Mouse (Mus musculus): Measurements from ENCODE around the gene Larp1. TPM values are rescaled to one million over a fixed set of nuclear protein-coding genes. Genes with fewer than 3 reads are reported as not detected.
"Not testable (repeated sequence)": the region's sequence is repeated elsewhere in the genome, so short reads cannot be mapped to it uniquely, and the experiment has no call there.

Gene Larp1
- polyA plus RNA-seq, 1 experiment = 31.1 TPM

DNA sequence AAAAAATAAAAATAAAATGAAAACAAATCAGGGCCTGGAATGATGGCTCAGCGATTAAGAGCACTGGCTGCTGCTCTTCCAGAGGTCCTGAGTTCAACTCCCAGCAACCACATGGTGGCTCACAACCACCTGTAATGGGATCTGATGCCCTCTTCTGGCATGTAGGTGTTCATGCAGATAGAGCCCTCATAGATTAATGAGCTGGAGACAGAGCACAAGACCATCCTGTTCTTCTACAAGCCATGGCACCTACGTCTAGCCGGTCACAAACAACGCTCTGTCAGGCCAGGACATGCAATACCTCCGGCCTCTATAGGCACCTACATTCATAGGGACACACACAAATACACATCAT is 89.5 kb downstream of the Larp1 start:
- not testable (repeated sequence) for DNase-seq (ENCODE audit: low spot score)

DNA sequence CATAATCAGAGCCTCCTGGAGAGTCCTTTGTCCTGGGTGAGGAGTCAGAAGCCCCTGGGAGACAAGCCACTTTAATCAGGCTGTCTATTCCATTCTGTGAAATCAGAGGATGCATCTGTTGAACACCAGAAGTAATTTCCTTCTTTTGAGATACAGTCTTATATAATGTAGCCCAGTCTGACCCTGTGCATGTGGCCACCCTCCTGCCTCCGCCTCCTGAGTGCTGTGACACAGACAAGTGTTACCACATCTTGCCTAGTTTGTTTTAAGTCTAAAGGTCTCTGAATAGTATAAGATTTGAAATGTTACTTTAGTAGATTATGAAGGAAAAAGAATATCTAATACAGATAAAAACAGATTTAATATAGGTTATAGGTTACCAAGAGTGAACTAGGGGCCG is 91.1 kb downstream of the Larp1 start:
- no peak for DNase-seq (ENCODE audit: low spot score)

DNA sequence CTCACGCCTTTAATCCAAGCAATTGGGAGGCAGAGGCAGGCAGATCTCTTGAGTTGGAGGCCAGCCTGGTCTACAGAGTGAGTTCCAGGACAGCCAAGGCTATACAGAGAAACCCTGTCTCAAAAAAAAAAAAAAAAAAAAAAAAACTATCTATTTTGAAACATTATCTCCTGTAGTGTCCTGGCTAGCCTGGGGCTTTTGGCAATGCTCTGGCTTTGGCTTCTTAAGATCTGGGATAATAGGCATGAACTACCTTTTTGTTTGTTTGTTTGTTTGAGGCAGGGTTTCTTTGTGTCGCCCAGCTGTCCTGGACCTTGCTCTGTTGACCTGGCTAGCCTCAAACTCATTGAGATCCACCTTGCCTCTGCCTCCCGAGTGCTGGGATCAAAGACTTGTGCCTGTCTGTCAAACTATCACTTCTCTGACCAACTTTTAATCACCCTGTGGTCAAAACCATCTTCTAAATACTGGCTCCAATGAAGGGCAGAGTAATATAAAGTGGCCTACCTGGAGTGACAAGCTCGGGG is 92.4 kb downstream of the Larp1 start:
- no peak for DNase-seq (ENCODE audit: low spot score)

DNA sequence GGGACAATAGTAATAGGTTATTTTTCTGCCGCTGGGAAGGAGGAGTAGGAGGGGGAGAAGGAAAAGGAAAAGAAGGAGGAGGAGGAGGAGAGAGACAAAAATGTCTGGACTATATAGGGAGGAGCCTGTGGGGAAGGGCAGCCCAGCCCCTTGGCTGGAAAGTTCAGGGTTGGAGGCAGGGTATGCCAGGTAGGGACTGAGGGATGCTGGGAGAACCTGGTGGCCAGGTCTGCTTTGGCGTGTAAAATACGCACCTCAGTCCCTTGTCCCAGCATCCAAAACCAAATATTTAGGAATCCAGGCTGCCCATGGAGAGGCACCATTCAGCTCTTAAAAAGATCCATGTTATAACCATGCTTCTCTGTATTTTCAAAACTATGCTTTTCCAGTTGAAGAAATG is 93.3 kb downstream of the Larp1 start:
- DNase-seq (ENCODE audit: low spot score) = no peak

DNA sequence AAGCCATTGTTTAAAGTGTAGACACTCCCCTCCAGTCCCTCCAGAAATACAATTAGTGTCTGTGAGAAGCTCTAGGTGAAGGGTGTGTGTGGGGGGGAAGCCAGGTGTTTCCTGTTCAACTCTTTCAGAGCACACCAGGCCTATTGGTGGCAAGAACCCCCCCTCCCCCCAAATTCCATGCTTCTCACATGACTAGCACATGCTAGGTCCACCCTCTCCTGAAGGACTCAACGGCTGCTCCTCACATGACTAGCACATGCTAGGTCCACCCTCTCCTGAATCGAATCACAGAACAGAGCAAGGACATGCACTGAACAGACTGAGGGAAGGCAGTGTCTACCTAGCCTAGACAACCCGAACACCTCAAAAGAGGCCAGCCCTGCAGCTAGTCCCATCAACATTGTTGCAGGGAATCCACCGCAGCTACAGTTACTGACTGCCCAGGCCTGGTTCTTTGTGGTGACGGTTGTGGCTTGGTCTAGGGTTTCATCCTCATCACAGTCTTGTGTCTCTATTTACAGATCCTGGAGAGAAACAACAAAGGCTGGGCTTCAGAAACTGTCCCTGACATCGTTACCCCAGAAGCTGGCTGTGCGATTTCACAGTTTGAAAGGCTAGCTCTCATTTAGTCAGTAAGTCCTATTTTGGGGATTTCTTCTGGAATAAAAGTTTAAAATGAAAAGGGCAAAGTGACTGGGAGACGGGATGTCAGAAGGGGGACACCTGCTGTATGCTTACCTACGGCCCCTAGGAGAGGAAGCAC is 93.9 kb downstream of the Larp1 start:
- DNase-seq (ENCODE audit: low spot score) = no peak

DNA sequence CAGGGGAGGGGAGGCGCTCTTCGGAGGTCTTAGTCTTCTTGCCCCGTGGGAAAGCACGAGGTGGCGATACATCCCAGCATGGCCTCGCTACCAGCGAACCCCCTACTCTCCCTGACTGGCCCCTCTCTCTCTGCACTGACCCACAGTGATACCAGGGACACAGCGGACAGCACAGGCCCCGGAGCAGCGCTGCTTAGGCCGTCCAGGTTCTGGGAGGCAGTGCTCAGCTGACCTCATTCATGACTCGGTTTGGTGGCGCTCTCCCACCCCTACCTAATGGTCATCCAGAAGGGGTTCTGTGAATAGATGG is 94.4 kb downstream of the Larp1 start:
- no peak for DNase-seq (ENCODE audit: low spot score)

DNA sequence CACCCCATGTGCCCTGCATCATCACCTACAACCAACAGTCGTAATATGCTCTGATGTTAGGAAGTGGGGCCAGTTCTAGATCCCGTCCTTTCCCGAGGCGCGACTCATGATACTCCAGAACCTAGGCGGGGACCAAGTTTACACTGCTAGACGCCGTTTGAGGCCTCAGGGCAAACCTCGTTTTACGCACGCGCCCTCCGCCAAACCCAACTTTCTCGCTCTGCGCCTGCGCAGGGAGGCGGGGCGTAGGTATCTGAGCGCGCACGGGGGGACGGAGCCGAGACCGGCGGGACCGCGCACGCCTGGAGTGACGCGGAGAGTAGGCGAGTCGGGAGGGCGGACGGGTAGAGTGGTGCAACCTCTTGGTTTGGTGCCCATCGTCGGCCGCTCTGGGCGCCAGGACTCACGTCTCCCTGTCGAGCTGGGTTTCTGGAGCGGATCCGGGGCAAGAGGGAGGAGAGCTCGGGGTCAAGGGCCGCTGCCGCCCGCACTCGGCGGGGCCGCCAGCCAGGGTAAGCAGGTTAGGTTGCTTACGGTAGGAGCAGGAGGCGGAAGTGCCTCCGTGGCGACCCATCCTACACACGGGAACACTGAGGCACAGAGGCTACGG is 94.9 kb downstream of the Larp1 start, which contains the start of gene Cnot8:
Gene Cnot8 (plus strand): TSS at position 457 of the 610 bp plus-strand sequence.
- DNase-seq (ENCODE audit: low spot score) = peak; percentile 96

DNA sequence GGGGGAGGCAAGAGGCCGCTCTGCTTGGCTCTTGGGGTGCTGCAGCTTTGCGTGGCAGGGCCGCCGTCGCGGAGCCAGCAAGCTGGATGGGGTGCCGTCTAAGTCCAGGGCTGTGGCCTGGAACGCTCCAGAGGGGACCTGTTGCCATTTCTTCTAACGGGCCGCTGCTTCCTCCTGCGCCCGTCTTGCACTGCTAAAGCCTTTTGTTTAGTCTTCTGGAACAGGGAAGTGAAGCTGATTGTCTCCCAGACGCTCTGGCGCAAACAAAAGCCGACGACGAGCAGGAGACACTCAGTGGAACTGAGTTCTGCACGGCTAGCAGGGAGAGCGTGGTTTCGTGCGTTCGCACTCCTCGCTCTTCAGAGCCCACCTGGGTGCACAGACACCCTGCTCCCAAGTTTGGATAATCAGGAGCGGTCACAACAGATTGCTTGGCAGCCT is 95.5 kb downstream of the Larp1 start:
- no peak for DNase-seq (ENCODE audit: low spot score)

DNA sequence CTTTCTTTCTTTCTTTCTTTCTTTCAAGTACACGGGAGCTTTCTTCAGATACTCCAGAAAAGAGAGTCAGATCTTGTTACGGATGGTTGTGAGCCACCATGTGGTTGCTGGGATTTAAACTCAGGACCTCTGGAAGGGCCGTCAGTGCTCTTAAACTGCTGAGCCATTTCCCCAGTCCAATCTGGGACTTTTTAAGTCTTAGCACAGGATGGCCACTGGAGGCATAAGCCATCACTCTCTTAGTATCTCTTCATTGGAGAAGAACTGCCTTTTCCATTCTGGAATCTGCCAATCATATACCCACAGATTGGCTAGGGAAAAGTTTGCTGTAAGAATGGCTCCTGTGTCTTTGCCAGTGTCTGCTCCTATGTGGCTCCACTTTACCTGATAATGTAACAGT is 98.1 kb downstream of the Larp1 start:
- no peak for DNase-seq (ENCODE audit: low spot score)

DNA sequence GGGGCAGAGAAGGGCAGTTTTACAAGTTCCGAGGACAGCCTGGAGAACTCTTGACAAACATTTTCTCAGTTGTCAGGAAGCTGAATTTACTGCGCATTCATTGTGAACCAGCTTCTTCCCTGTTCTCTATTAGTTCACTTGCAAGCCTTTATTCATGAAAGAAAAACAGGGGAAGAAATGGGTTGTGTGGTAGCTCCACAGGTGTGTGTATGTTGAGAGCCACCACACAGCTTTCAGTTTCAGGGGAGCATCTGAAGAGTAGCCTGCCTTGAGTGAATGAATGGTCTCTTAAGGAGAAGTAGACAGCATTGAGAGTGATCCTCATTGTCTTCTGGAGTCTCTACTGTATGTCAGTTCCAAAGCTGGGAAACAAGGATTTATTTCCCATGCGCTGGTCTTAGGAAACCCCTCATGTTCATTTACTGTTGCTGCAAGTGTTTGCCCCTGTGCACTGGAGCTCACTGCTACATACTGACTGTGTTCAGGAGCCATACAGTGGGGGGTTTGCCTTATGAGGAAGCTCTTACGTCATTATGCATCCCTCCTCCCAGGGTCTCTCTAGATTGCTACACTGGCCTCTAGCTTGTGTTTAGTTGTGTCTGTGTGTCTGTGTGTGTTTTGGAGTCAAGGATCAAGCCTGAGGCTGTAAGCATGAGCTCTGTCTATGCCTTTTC is 98.9 kb downstream of the Larp1 start:
- no peak for DNase-seq (ENCODE audit: low spot score)

Other genes with a start within 250 kb of the Larp1 start
- gene Sap30l, start 207.4 kb upstream of the Larp1 start, polyA plus RNA-seq (2012; rRNA removed) = 23.5 and 27.8 TPM in 2 replicates
- 0.69 and 1.1 TPM in 2 replicates for gene Hand1, start 176.2 kb upstream of the Larp1 start, polyA plus RNA-seq (2012; rRNA removed)
- gene Gm12248, start 84.1 kb downstream of the Larp1 start, polyA plus RNA-seq (2012; rRNA removed) = not detected in 2 replicates
- gene Cnot8, start 95.1 kb downstream of the Larp1 start, polyA plus RNA-seq (2012; rRNA removed) = 68.3 and 78.0 TPM in 2 replicates
- 6.6 and 7.1 TPM in 2 replicates for gene Gemin5, start 159.5 kb downstream of the Larp1 start, polyA plus RNA-seq (2012; rRNA removed)
- 50.3 and 66.3 TPM in 2 replicates for gene Mrpl22, start 162.6 kb downstream of the Larp1 start, polyA plus RNA-seq (2012; rRNA removed)
- 23.8 and 57.1 TPM in 2 replicates for gene Igtp, start 190.5 kb downstream of the Larp1 start, polyA plus RNA-seq (2012; rRNA removed)
- gene Irgm2, start 190.6 kb downstream of the Larp1 start, polyA plus RNA-seq (2012; rRNA removed) = 22.1 and 54.2 TPM in 2 replicates

Measured in urinary bladder, adult 2 months (tissue).